Mouse (Mus musculus) stomach, embryonic 14.5 days (tissue): ENCODE results near the gene Zfhx3. TPM values are rescaled to one million over a fixed set of nuclear protein-coding genes. Genes with fewer than 3 reads are reported as not detected.
A peak's percentile ranks its signal among the peaks of the same experiment; 100 is the strongest.

ENCODE experiments used
- ATAC-seq: fragments of 200-750 bp; cut with Nextera tagmentation; 2 replicates; pipeline ENCODE4 v1.8.0; 2017; ENCODE audit warnings: low read depth, moderate TSS enrichment; ENCODE audit not compliant: insufficient number of reproducible peaks, insufficient read depth, low FRiP score
- H3K27ac ChIP-seq: fragments of 300-500 bp; sonication (generic); 2 replicates; pipeline ENCODE4 v1.5.1; 2014; ENCODE audit warnings: mild to moderate bottlenecking, low read length, moderate library complexity, mixed read lengths
- H3K27me3 ChIP-seq: fragments of 300-500 bp; sonication (generic); 2 replicates; pipeline ENCODE4 v1.6.1; 2014; ENCODE audit warnings: low read length, control low read depth, mixed read lengths; ENCODE audit not compliant: control insufficient read depth, insufficient read depth
- H3K36me3 ChIP-seq: fragments of 300-500 bp; sonication (generic); 2 replicates; pipeline ENCODE4 v1.6.1; 2014; ENCODE audit warnings: mild to moderate bottlenecking, control low read depth, low read length, moderate library complexity, mixed read lengths; ENCODE audit not compliant: control insufficient read depth, insufficient read depth
- H3K4me1 ChIP-seq: fragments of 300-500 bp; sonication (generic); 2 replicates; pipeline ENCODE4 v1.6.1; 2014; ENCODE audit warnings: low read length, control low read depth, mixed read lengths; ENCODE audit not compliant: control insufficient read depth, insufficient read depth
- H3K4me2 ChIP-seq: fragments of 300-500 bp; sonication (generic); replicated peaks from 2 replicates; pipeline ENCODE4 v1.6.1; 2014; ENCODE audit warnings: low read depth, low read length, control low read depth
- H3K4me3 ChIP-seq: fragments of 300-500 bp; sonication (generic); 2 replicates; pipeline ENCODE4 v1.5.1; 2014; ENCODE audit warnings: low read depth, low read length, control low read depth
- H3K9ac ChIP-seq: fragments of 300-500 bp; sonication (generic); replicated peaks from 2 replicates; pipeline ENCODE4 v1.6.1; 2014; ENCODE audit warnings: low read depth, mild to moderate bottlenecking, control low read depth, low read length, moderate library complexity, mixed read lengths
- H3K9me3 ChIP-seq: fragments of 300-500 bp; sonication (generic); 2 replicates; pipeline ENCODE4 v1.6.1; 2016; ENCODE audit warnings: low read depth, low read length, control low read depth; ENCODE audit not compliant: control insufficient read depth
- WGBS: fragments of 180-500 bp; shearing (Covaris S2); extraction: QIAGEN DNeasy Blood & Tissue Kit; methylation state at CpG from one replicate; pipeline ENCODE4 v1.1.7; 2014; 5-methylcytosine and 5-hydroxymethylcytosine counted together
- polyA plus RNA-seq: library from polyadenylated mRNA; unstranded; fragments of >200 nt; fragmentation: Nextera tagmentation; extraction: Ambion mirVana; gene quantifications from 2 replicates; pipeline ENCODE4 v1.2.1, GENCODE M21; 2014

Zfhx3 gene
- polyA plus RNA-seq, 1 experiment from 2014 or later = 25.4 TPM

DNA sequence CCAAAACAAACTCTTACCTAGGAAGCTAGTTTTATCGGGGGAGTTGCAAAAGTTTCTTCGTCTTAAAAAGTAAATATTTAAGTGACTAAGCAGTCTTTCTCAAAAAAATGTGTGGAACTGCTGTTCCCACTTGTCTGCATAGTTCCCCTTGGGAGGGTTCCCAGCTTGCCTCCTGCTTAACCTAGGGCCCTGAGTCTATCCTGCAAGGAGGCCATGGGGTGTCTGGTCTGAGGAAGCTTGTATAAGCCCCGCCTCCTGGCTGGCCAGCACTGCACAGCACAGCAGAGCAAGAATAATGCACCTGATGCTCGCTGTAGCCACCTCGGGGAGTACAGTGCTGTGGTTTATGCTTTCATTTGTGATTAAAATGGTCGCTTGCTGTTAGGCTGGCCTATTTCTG lies 775.6 kb downstream of the Zfhx3 start:
- WGBS = 16% methylated on average over 6 of the region's 6 CpGs
- peak; percentile 26; the same call in 1 of the 2 replicates for ATAC-seq
- Histone ChIP-seq H3K36me3 (no peaks in the 10 kb centered on the region), H3K4me1 (peaks cover 75% of the 10 kb centered on the region), H3K4me3 (peak overlapping the region; percentile 6; the same call in 1 of the 2 replicates), H3K27me3 (no peaks in the 10 kb centered on the region), H3K9ac (no peak overlapping the region), H3K4me2 (peak overlapping the region; percentile 90), H3K27ac (peak overlapping the region; percentile 16; the same call in 1 of the 2 replicates), H3K9me3 (no peaks in the 10 kb centered on the region)

DNA sequence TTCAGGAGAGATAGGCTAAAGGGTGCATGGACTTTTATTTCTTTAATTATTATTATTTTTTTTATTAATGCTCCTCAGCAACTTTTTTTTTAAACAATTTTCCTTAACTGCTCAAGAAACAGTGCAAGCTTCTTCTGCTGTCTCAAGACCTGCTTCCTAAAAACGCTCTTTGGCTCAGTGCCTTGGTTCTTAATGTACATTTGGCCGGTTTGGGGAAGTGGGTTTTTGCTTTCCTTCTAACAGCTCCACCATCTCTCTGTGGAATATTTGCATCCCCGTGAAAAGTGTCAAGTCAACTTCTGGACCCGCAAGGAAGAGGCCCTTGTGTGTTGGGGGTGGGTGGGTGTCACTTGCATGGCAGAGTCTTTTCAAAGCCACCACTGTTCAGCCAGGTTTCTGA lies 778.4 kb downstream of the Zfhx3 start:
- Histone ChIP-seq H3K4me2 (no peak overlapping the region), H3K27me3 (no peaks in the 10 kb centered on the region), H3K9ac (no peak overlapping the region), H3K9me3 (no peaks in the 10 kb centered on the region), H3K27ac (no peak overlapping the region), H3K4me3 (no peak overlapping the region), H3K36me3 (no peaks in the 10 kb centered on the region), H3K4me1 (peaks cover 82% of the 10 kb centered on the region)
- 27% methylated on average over 4 of the region's 4 CpGs for WGBS
- no peak for ATAC-seq

DNA sequence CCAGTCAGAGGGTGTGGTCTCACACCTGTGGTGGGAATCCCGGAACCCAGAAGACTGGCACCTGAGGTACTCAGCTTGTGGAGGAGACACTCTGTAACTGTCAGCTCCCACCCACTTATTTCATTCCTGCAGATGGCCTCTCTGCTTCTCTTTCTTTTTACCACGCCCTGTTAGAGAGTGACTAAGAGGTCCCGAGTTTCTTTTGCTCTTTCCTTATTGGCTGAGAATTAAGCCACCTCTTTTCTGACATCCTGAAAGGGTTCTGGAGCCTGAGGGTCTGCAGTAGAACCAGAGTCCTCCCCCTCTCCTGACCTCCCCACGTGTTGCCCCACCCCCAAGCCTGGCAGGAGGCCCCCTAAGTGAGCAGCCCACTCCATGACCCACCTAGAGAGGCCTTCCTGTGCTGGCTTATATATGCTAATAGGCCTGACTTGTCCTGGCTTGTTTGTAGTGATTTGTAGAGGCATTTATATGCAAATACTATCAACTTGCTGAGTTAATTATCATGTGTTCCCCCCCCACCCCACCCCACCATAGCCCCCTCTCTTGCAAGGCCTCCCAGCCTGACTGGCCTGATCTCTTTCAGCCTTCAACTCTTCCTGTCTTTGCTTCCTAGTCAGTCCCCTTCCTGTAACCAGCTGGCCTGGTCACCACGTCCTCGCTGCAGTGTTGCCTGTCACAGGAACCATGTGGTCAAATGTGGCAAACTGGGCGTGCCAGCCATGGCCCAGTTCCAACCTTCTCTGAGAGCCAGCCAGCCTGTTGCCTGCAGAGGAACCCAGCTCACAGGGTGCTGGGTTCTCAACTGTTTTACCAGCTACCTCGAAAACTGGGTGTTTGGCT lies 780.4 kb downstream of the Zfhx3 start:
- H3K4me3 ChIP-seq = no peak overlapping the region
- H3K9me3 ChIP-seq = no peaks in the 10 kb centered on the region
- H3K27me3 ChIP-seq = no peaks in the 10 kb centered on the region
- 25% methylated on average over 8 of the region's 8 CpGs for WGBS
- peak overlapping the region; percentile 40; the same call in 1 of the 2 replicates for H3K27ac ChIP-seq
- H3K9ac ChIP-seq = no peak overlapping the region
- H3K4me1 ChIP-seq = peaks cover 75% of the 10 kb centered on the region
- ATAC-seq = no peak
- H3K36me3 ChIP-seq = no peaks in the 10 kb centered on the region
- no peak overlapping the region for H3K4me2 ChIP-seq

DNA sequence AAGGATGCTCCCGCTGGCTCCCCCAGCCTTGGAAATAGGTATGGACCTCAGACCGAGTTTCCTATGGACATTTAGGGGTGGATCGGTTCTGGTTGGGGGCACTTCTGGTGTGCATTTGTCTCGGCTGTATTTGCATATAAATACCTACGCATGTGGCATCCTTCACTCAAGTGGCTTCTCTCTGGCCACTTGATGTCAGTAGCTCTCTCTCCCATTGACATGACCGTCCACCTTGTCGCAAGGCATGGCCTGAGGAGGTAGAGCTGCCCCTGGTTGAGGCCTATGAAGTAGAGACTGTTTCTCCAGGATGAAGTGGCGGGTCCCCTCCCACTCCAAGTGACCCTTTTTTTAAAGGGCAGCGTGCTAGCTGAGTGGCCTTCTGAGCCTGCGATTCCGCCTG lies 781.2 kb downstream of the Zfhx3 start:
- Histone ChIP-seq H3K36me3 (no peaks in the 10 kb centered on the region), H3K27ac (peak overlapping the region; percentile 40; the same call in 1 of the 2 replicates), H3K9ac (no peak overlapping the region), H3K4me1 (peaks cover 71% of the 10 kb centered on the region), H3K9me3 (no peaks in the 10 kb centered on the region), H3K4me2 (no peak overlapping the region), H3K4me3 (no peak overlapping the region), H3K27me3 (no peaks in the 10 kb centered on the region)
- WGBS = 69% methylated on average over 11 of the region's 11 CpGs
- no peak for ATAC-seq

DNA sequence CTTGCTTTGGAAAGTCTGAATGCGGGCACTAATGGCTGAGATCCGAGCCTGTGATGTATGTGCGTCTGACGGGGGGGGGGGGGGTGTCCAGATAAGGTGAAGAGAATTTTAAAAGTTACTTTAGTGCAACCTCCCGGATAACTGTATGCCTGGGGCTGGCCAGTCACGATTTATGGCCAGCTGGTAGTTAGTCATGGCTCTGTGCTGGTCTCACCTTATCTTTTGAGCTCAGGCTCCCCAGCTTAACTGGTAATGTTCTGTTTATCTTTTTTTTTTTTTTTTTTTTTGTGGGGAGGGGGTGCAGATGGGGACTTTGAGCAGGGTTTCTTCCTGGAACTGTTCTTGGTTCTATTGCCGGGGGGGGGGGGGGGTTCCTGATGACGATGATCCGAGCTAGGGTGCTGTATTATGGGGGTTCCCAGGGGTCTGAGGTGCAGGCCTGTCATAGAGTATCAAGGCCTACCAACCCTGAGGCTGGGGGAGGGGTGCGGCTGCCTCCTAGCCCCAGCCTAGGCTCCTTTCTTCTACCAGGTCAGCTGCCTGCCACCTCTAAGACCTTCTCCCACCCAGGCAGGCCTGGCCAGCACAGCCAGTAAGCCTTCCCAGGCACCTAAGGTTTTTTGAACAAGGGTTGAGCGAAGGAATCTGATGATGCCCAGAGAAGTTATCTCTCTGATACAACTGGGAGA lies 782.5 kb downstream of the Zfhx3 start:
- Histone ChIP-seq H3K9me3 (no peaks in the 10 kb centered on the region), H3K36me3 (no peaks in the 10 kb centered on the region), H3K27ac (peak overlapping the region; percentile 66; the same call in 1 of the 2 replicates), H3K27me3 (no peaks in the 10 kb centered on the region), H3K4me3 (no peak overlapping the region), H3K4me1 (peaks cover 74% of the 10 kb centered on the region), H3K9ac (no peak overlapping the region), H3K4me2 (no peak overlapping the region)
- ATAC-seq = 0 out of 2 replicates have a peak, but pooled peaks have one; percentile 26
- WGBS = 23% methylated on average over 11 of the region's 11 CpGs

DNA sequence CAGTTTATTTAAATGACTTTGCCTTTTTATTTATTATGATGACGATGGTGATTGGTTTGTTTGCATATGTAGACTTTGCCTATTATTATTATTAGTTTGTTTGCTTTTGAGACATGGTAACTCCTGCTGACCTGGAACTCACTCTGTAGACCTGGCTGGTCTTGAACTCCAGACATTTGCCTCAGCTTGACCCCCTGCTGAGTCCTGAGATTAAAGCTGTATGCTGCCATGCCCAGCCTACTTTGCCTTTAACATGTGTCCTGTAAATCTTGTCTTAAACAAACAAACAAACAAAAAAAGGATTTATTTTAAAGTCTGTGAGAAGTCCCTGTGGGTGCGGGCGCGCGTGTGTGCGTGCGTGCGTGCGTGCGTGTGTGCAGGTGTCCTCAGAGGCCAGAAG lies 783.2 kb downstream of the Zfhx3 start:
- ATAC-seq = no peak
- Histone ChIP-seq H3K9ac (no peak overlapping the region), H3K36me3 (no peaks in the 10 kb centered on the region), H3K27ac (peak overlapping the region; percentile 66; the same call in 1 of the 2 replicates), H3K4me2 (no peak overlapping the region), H3K9me3 (no peaks in the 10 kb centered on the region), H3K4me3 (no peak overlapping the region), H3K27me3 (no peaks in the 10 kb centered on the region), H3K4me1 (peaks cover 74% of the 10 kb centered on the region)
- 72% methylated on average over 10 of the region's 10 CpGs for WGBS

DNA sequence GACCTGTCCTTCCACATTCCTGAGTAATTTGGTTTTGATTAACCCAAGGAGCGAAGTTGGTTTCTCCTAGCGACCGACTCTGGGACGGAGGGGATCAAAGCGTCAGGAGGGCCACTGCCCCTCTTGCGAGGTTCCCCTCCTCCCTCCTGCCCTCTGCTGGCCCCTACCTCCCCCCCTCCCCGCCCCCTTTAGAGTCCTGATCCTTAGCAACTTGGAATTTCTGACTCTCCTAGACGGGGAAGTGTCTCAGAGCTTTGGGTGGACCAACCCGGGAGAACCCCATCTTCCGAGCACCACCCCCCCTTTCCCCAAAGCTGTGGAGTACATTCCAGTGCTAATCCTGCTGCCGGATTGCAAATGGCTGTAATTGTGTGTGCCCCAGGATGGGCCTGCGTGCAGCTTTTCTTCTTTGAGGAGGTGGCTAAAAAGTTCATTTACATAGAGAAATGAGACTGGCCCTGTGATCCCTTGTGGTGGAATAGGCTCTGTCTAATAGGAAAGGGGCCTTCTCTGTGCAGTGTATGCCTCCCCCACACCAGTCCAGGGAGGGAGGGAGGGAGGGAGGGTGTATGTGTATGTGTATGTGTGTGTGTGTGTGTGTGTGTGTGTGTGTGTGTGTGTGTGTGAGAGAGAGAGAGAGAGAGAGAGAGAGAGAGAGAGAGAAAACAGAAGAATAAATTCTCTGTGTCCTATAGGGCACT lies 784.2 kb downstream of the Zfhx3 start:
- H3K27ac ChIP-seq = peak overlapping the region; percentile 53; the same call in 1 of the 2 replicates
- no peaks in the 10 kb centered on the region for H3K9me3 ChIP-seq
- peak; percentile 42; the same call in 1 of the 2 replicates for ATAC-seq
- no peak overlapping the region for H3K4me3 ChIP-seq
- 13% methylated on average over 12 of the region's 12 CpGs for WGBS
- no peaks in the 10 kb centered on the region for H3K36me3 ChIP-seq
- H3K4me1 ChIP-seq = peaks cover 76% of the 10 kb centered on the region
- H3K9ac ChIP-seq = no peak overlapping the region
- no peak overlapping the region for H3K4me2 ChIP-seq
- no peaks in the 10 kb centered on the region for H3K27me3 ChIP-seq

DNA sequence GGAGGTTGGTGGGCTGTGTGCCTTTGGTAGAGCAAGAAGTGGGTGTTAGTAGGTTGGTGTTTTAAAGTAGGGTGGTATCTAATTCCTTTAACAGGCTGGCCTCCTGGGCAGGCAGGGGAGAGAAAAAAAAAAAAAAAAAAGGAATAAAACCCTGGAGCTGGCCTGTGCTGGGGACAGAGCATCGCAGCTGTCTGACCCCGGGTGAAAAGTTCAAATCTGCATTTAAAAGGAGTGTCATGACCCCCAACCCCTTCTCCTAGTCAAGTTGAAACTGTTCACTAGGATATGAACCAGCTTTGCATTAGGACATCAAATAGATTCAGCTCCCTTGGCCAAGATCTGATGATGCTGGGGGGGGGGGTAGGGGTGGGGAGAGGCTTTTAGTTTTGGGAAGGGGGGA lies 786.7 kb downstream of the Zfhx3 start:
- no peak overlapping the region for H3K9ac ChIP-seq
- no peaks in the 10 kb centered on the region for H3K36me3 ChIP-seq
- H3K4me3 ChIP-seq = no peak overlapping the region
- peaks cover 80% of the 10 kb centered on the region for H3K4me1 ChIP-seq
- 3% methylated on average over 2 of the region's 2 CpGs for WGBS
- ATAC-seq = no peak
- H3K4me2 ChIP-seq = no peak overlapping the region
- no peaks in the 10 kb centered on the region for H3K9me3 ChIP-seq
- no peak overlapping the region for H3K27ac ChIP-seq
- no peaks in the 10 kb centered on the region for H3K27me3 ChIP-seq
